Mouse (Mus musculus) lung, embryonic 14.5 days (tissue): ENCODE data around the gene Adgrb3. TPM values are rescaled to one million over a fixed set of nuclear protein-coding genes. Genes with fewer than 3 reads are reported as not detected.

Source experiments
- ATAC-seq: fragments of 200-750 bp; cut with Nextera tagmentation; 2 replicates; pipeline ENCODE4 v1.8.0; 2017; ENCODE audit warnings: mild to moderate bottlenecking, moderate TSS enrichment, moderate library complexity; ENCODE audit not compliant: insufficient read depth
- DNase-seq: peaks from one replicate; pipeline ENCODE4 v3.0.0-alpha.2; 2015
- H3K27ac ChIP-seq: fragments of 300-500 bp; sonication (generic); 2 replicates; pipeline ENCODE4 v1.5.1; 2014; ENCODE audit warnings: low read depth, mild to moderate bottlenecking, moderate library complexity
- H3K27me3 ChIP-seq: fragments of 300-500 bp; sonication (generic); 2 replicates; pipeline ENCODE4 v1.6.1; 2014; ENCODE audit warnings: low read length, control low read depth; ENCODE audit not compliant: insufficient read depth
- H3K36me3 ChIP-seq: fragments of 300-500 bp; sonication (generic); 2 replicates; pipeline ENCODE4 v1.6.1; 2014; ENCODE audit warnings: control low read depth; ENCODE audit not compliant: insufficient read depth
- H3K4me1 ChIP-seq: fragments of 300-500 bp; sonication (generic); 2 replicates; pipeline ENCODE4 v1.6.1; 2014; ENCODE audit warnings: antibody characterized with exemption, control low read depth; ENCODE audit not compliant: insufficient read depth
- H3K4me2 ChIP-seq: fragments of 300-500 bp; sonication (generic); 2 replicates; pipeline ENCODE4 v1.6.1; 2014; ENCODE audit warnings: mild to moderate bottlenecking
- H3K4me3 ChIP-seq: fragments of 300-500 bp; sonication (generic); 2 replicates; pipeline ENCODE4 v1.5.1; 2014; ENCODE audit warnings: low read depth, low read length
- H3K9ac ChIP-seq: fragments of 300-500 bp; sonication (generic); 2 replicates; pipeline ENCODE4 v1.6.1; 2014
- H3K9me3 ChIP-seq: fragments of 300-500 bp; sonication (generic); 2 replicates; pipeline ENCODE4 v1.6.1; 2016; ENCODE audit warnings: low read depth, low read length, control low read depth
- CTCF ChIP-seq: IDR thresholded peaks from 2 replicates; pipeline ENCODE4 v1.5.1; 2016; ENCODE audit warnings: antibody characterized with exemption, low read depth
- WGBS: fragments of 180-500 bp; shearing (Covaris S2); extraction: QIAGEN DNeasy Blood & Tissue Kit; methylation state at CpG from one replicate; pipeline ENCODE4 v1.1.7; 2014; 5-methylcytosine and 5-hydroxymethylcytosine counted together
- polyA plus RNA-seq: library from polyadenylated mRNA; unstranded; fragments of >200 nt; fragmentation: Nextera tagmentation; extraction: Ambion mirVana; gene quantifications from 2 replicates; pipeline ENCODE4 v1.2.1, GENCODE M21; 2014

Gene Adgrb3
- polyA plus RNA-seq, 1 experiment from 2014 or later: 0.74 TPM

DNA sequence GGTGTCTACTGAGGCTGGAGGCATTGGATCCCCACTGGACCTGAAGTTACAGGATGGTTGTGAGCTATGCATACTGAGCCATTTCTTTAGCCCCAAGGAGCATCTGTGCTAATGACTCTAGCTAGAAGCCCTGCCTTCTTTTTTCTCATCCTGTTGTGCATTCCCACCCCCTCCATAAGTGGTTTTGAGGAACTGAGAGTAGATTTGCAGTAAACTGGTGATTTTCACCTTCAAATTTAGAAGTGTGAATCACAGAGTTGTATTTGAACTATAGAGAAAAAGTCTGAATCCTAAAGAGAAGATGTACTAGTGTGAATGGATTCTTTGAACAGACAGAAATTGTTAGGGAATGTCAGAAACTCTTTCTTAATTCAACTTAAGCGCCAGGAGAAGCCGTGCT lies 750.1 kb downstream of the Adgrb3 start:
- no peak overlapping the region for H3K4me2 ChIP-seq
- 92% methylated on average over 2 of the region's 2 CpGs for WGBS
- no peak for ATAC-seq

DNA sequence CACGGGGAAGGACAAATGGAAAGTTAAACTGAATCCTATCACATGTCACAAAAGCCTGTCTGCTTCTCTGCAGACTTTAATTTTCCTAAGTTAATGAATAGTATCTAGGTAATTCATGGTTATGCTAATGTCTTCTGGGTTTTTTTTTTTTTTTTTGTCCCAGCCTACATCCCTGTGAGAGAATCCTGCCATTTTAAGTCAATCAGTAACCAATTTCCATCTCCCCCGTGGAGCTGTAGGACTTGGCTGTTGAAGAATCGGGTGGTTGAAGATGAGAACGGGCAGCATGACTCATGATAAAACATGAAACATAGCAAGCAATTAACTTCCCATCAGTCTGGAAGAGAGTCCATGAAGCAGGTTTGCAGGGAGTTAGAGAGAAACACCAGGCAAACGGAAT lies 753.6 kb downstream of the Adgrb3 start:
- no peak for TF ChIP-seq CTCF

More for the DNA sequence above, 750.1 kb downstream of the Adgrb3 start:
- no peak for TF ChIP-seq CTCF
- Histone ChIP-seq H3K36me3 (no peaks in the 10 kb centered on the region), H3K4me1 (no peaks in the 10 kb centered on the region), H3K9me3 (no peaks in the 10 kb centered on the region), H3K4me3 (no peak overlapping the region), H3K27ac (no peak overlapping the region), H3K9ac (no peak overlapping the region), H3K27me3 (no peaks in the 10 kb centered on the region)
- DNase-seq: no peak

DNA sequence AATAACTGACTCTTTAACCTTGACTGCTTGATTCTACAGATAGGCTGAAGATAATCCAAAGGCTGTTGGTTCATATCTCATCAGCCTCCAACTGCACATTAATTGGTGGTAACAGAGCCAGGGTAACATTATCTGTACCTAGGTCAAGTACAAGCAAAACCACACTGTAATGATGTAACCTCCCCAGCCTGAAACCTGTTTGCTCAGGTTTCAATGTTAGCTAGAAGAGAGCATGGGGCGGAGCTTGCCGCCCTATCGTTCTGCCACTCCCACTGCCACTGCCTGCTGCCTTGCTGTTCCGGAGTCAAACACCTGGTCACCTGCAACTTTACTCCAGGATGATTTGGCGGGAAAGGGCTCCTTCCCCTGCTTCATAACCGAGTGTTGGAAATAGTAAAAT lies 765.5 kb downstream of the Adgrb3 start:
- WGBS: 27% methylated on average over 6 of the region's 6 CpGs
- no peaks in the 10 kb centered on the region for H3K27me3 ChIP-seq
- ATAC-seq (peak; percentile 66; the same call in 1 of the 2 replicates), DNase-seq (peak; percentile 3)
- H3K27ac ChIP-seq: no peak overlapping the region
- no peak overlapping the region for H3K9ac ChIP-seq
- H3K4me2 ChIP-seq: peak overlapping the region; percentile 20; the same call in 1 of the 2 replicates
- H3K36me3 ChIP-seq: no peaks in the 10 kb centered on the region
- H3K4me1 ChIP-seq: no peaks in the 10 kb centered on the region
- no peak for TF ChIP-seq CTCF
- H3K4me3 ChIP-seq: no peak overlapping the region
- H3K9me3 ChIP-seq: no peaks in the 10 kb centered on the region

More for the DNA sequence above, 753.6 kb downstream of the Adgrb3 start:
- Histone ChIP-seq H3K4me1 (no peaks in the 10 kb centered on the region), H3K9ac (no peak overlapping the region), H3K36me3 (no peaks in the 10 kb centered on the region), H3K4me2 (no peak overlapping the region), H3K27ac (no peak overlapping the region), H3K9me3 (no peaks in the 10 kb centered on the region), H3K4me3 (no peak overlapping the region), H3K27me3 (no peaks in the 10 kb centered on the region)
- DNase-seq (no peak), ATAC-seq (no peak)
- WGBS: 66% methylated on average over 5 of the region's 5 CpGs

DNA sequence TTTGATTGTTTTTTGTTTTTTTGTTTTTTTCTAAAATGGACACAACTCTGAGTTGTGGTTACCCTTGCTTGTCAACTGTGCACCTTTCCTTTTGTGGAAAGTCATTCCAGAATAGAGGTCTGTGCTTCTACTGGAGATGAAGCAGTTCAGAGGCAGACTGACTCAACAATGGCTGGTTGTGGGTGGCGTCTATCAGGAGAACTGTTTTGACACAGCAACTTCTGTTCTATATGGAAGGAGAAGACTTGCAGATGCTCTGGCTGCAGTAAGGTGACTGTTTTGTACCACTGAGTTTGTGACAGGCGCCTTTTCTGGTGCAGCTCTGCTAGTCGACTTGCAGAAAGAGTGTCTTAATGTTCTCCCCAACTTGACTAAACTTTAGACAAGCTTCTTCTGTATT lies 768.6 kb downstream of the Adgrb3 start:
- DNase-seq (no peak), ATAC-seq (no peak)
- TF ChIP-seq CTCF: no peak
- WGBS: 69% methylated on average over 3 of the region's 3 CpGs
- no peaks in the 10 kb centered on the region for H3K36me3 ChIP-seq
- H3K27me3 ChIP-seq: no peaks in the 10 kb centered on the region
- H3K4me3 ChIP-seq: no peak overlapping the region
- no peaks in the 10 kb centered on the region for H3K9me3 ChIP-seq
- no peak overlapping the region for H3K4me2 ChIP-seq
- no peak overlapping the region for H3K9ac ChIP-seq
- no peak overlapping the region for H3K27ac ChIP-seq
- no peaks in the 10 kb centered on the region for H3K4me1 ChIP-seq

DNA sequence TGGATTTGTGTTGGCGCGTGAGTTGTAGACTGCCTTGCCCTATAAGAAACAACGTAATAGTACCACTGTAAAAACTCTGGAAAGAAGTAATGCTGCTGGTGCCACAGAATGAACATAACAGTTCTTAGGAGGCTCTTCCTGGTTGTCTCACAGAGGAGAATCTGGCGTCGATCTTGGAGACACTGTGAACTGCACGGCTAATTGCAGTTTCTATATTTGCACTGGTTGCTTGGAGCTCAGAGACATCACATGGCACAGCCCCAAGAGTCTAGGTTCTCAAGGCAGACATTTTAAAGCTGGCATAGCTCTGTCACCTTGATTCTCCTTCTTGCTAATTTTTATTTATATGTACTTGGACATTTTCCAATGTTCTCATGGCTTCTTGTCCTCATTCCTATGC lies 769.3 kb downstream of the Adgrb3 start:
- H3K27ac ChIP-seq: no peak overlapping the region
- no peak overlapping the region for H3K4me3 ChIP-seq
- H3K4me1 ChIP-seq: no peaks in the 10 kb centered on the region
- H3K36me3 ChIP-seq: no peaks in the 10 kb centered on the region
- no peak for TF ChIP-seq CTCF
- H3K27me3 ChIP-seq: no peaks in the 10 kb centered on the region
- H3K4me2 ChIP-seq: no peak overlapping the region
- WGBS: 80% methylated on average over 6 of the region's 6 CpGs
- ATAC-seq (no peak), DNase-seq (peak; percentile 19)
- no peaks in the 10 kb centered on the region for H3K9me3 ChIP-seq
- H3K9ac ChIP-seq: no peak overlapping the region

DNA sequence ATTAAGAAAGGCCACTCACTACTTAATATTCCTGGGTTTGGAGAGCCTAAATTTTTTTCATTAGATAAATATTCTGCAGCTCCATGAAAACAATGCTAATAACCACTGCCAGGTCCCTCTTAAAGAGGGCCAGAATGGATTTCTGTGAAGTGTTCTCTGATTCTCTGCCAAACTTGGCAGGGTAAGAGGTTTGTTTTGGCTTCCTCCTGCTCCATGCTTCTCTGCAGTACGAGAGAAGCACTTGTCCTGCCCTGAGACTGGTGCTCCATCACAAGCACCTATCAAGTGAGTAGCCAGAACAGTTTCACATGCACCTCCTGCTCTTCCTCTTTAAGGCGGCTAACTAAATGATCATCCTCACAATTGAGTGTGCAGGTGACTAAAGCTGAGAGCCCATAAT lies 771.9 kb downstream of the Adgrb3 start:
- ATAC-seq (no peak), DNase-seq (peak; percentile 24)
- H3K9ac ChIP-seq: no peak overlapping the region
- TF ChIP-seq CTCF: no peak
- 41% methylated on average over 2 of the region's 2 CpGs for WGBS
- H3K27me3 ChIP-seq: no peaks in the 10 kb centered on the region
- no peak overlapping the region for H3K27ac ChIP-seq
- no peak overlapping the region for H3K4me3 ChIP-seq
- H3K4me1 ChIP-seq: no peaks in the 10 kb centered on the region
- H3K36me3 ChIP-seq: no peaks in the 10 kb centered on the region
- no peak overlapping the region for H3K4me2 ChIP-seq
- no peaks in the 10 kb centered on the region for H3K9me3 ChIP-seq

DNA sequence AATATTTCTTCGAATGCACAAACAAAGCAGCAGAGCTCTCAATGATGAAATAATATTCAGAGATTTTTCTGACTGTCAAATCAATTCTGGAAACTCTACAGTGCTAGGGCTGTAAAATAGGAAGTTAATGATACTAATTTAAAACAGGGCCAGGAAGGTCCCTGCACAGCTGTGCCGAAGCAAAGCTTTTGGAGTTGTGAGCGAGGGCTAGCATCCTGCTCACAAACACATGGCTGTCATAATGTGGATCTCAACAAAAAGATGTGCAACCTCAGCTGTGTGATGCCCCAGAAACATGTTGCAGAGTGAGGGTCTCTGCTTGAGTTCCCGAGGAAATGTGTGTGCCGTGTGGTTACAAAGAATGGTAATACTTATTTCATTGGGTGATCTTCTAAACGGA lies 772.3 kb downstream of the Adgrb3 start:
- H3K9ac ChIP-seq: no peak overlapping the region
- no peaks in the 10 kb centered on the region for H3K27me3 ChIP-seq
- H3K4me1 ChIP-seq: no peaks in the 10 kb centered on the region
- WGBS: 65% methylated on average over 6 of the region's 6 CpGs
- H3K4me2 ChIP-seq: no peak overlapping the region
- H3K36me3 ChIP-seq: no peaks in the 10 kb centered on the region
- TF ChIP-seq CTCF: no peak
- no peak overlapping the region for H3K4me3 ChIP-seq
- no peaks in the 10 kb centered on the region for H3K9me3 ChIP-seq
- no peak for ATAC-seq
- no peak overlapping the region for H3K27ac ChIP-seq
- no peak for DNase-seq

DNA sequence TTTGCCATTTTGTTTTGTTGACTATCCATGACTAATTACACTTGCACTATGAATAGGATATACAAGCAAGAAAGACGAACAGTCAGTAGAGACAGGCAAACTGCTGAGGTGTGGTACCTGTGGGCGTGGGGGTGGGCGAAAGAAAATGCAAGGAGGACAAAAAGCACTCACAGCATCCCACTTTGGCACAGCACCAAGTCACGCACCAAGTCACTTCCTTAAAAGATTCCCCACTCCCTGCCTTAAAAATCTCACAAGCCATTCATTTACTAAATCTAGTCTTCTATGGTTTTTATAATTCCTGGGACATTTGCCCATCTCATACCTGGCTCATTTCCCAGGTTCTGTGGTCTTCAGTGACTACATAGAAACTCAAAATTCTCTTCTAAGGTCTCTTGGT lies 787.4 kb downstream of the Adgrb3 start:
- Histone ChIP-seq H3K9ac (no peak overlapping the region), H3K4me1 (no peaks in the 10 kb centered on the region), H3K4me3 (no peak overlapping the region), H3K9me3 (no peaks in the 10 kb centered on the region), H3K4me2 (no peak overlapping the region), H3K36me3 (no peaks in the 10 kb centered on the region), H3K27me3 (no peaks in the 10 kb centered on the region), H3K27ac (no peak overlapping the region)
- no peak for ATAC-seq
- TF ChIP-seq CTCF: no peak
- no peak for DNase-seq
- 72% methylated on average over 4 of the region's 4 CpGs for WGBS
